Mouse (Mus musculus) liver, adult 2 months (tissue): ENCODE data around the gene Nelfe. TPM values are rescaled to one million over a fixed set of nuclear protein-coding genes. Genes with fewer than 3 reads are reported as not detected.
A peak's percentile ranks its signal among the peaks of the same experiment; 100 is the strongest.

Source experiments
- DNase-seq: peaks from one replicate; pipeline ENCODE4 v3.0.0-alpha.2; 2011; ENCODE audit warnings: low read depth, low spot score; ENCODE audit errors: extremely low read depth
- H3K27ac ChIP-seq: fragments of 200-500 bp; replicated peaks from 2 replicates; pipeline ENCODE4 v1.5.1; 2012; ENCODE audit warnings: low read depth, mild to moderate bottlenecking, control low read depth, inconsistent platforms, low read length; ENCODE audit not compliant: insufficient read depth
- H3K27me3 ChIP-seq: fragments of 200-500 bp; 2 replicates; pipeline ENCODE4 v1.6.1; 2012; ENCODE audit warnings: mild to moderate bottlenecking, moderate library complexity, low read length, inconsistent platforms; ENCODE audit not compliant: control insufficient read depth, insufficient read depth
- H3K36me3 ChIP-seq: fragments of 200-500 bp; 2 replicates; pipeline ENCODE4 v1.6.1; 2012; ENCODE audit warnings: low read length, inconsistent platforms; ENCODE audit not compliant: control insufficient read depth, insufficient read depth
- H3K4me1 ChIP-seq: fragments of 200-500 bp; 2 replicates; pipeline ENCODE4 v1.6.1; 2011; ENCODE audit warnings: low read length; ENCODE audit not compliant: control insufficient read depth, insufficient read depth
- H3K4me3 ChIP-seq: fragments of 200-500 bp; 2 replicates; pipeline ENCODE4 v1.5.1; 2011; ENCODE audit warnings: low read depth, mild to moderate bottlenecking, control low read depth, low read length, moderate library complexity; ENCODE audit not compliant: insufficient read depth
- H3K79me2 ChIP-seq: fragments of 200-500 bp; 2 replicates; pipeline ENCODE4 v1.6.1; 2012; ENCODE audit warnings: inconsistent platforms, mild to moderate bottlenecking, low read length, moderate library complexity; ENCODE audit not compliant: control insufficient read depth, insufficient read depth
- H3K9ac ChIP-seq: fragments of 200-500 bp; 2 replicates; pipeline ENCODE4 v1.6.1; 2012; ENCODE audit warnings: low read depth, mild to moderate bottlenecking, control low read depth, inconsistent platforms, low read length
- CTCF ChIP-seq: fragments of 200-500 bp; IDR thresholded peaks from 2 replicates; pipeline ENCODE4 v1.5.1; 2011; ENCODE audit warnings: low read depth, low read length, control low read depth
- POLR2A ChIP-seq: fragments of 200-500 bp; IDR thresholded peaks from 2 replicates; pipeline ENCODE4 v1.6.1; 2011; ENCODE audit warnings: low read length, control low read depth; ENCODE audit not compliant: insufficient read depth; ENCODE audit errors: extremely low read depth
- WGBS: fragments of 180-500 bp; shearing (Covaris S2); methylation state at CpG from one replicate; pipeline ENCODE4 v1.1.7; 2018; 5-methylcytosine and 5-hydroxymethylcytosine counted together
- polyA plus RNA-seq: library from polyadenylated mRNA; depleted of rRNA; stranded (reverse); fragments of >200 nt; gene quantifications from 2 replicates; pipeline ENCODE4 v1.2.3, GENCODE M21; 2012
- total RNA-seq: library from RNA; depleted of rRNA; stranded (reverse); fragments of >200 nt; gene quantifications from 2 replicates; pipeline ENCODE4 v1.2.3, GENCODE M21; 2014

Gene Nelfe
- total and polyA plus RNA-seq, 2 experiments = 17.1 to 21.9 TPM

DNA sequence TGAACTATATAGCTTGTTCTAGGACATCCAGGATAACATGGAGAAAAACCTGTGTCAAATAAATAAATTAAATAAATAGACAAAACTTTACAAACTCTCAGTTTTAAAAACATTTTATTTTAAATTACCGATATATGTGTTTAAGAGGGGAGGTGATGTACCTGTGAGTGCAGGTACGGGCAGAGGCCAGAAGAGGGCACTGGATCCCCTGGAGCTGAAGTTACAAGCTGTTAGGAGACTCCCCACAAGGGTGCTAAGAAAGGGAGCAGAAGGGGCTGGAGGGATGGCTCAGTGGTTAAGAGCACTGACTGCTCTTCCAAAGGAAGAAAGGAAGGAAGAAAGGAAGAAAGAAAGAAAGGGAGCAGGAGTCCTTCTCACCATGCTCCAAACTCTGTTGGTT lies 41.2 kb downstream of the Nelfe start:
- H3K4me3 ChIP-seq = no peak overlapping the region
- H3K4me1 ChIP-seq = peaks cover 12% of the 10 kb centered on the region
- no peaks in the 10 kb centered on the region for H3K27me3 ChIP-seq
- WGBS = 99% methylated on average over 2 of the region's 2 CpGs
- no peaks in the 10 kb centered on the region for H3K79me2 ChIP-seq
- no peaks in the 10 kb centered on the region for H3K36me3 ChIP-seq
- H3K27ac ChIP-seq = no peak overlapping the region
- no peak for TF ChIP-seq POLR2A
- peak; percentile 56 for TF ChIP-seq CTCF
- no peak for DNase-seq
- no peak overlapping the region for H3K9ac ChIP-seq

GRCm38 (mm10) chr17:34893072-34893824 lies 43.1 kb downstream of the Nelfe start:
- WGBS = 47% methylated on average over 12 of the region's 12 CpGs
- peak; percentile 36 for DNase-seq
- Histone ChIP-seq H3K4me3 (no peak overlapping the region), H3K9ac (no peak overlapping the region), H3K27me3 (no peaks in the 10 kb centered on the region), H3K36me3 (no peaks in the 10 kb centered on the region), H3K27ac (no peak overlapping the region), H3K4me1 (peaks cover 8% of the 10 kb centered on the region), H3K79me2 (no peaks in the 10 kb centered on the region)
- no peak for TF ChIP-seq POLR2A
- no peak for TF ChIP-seq CTCF

DNA sequence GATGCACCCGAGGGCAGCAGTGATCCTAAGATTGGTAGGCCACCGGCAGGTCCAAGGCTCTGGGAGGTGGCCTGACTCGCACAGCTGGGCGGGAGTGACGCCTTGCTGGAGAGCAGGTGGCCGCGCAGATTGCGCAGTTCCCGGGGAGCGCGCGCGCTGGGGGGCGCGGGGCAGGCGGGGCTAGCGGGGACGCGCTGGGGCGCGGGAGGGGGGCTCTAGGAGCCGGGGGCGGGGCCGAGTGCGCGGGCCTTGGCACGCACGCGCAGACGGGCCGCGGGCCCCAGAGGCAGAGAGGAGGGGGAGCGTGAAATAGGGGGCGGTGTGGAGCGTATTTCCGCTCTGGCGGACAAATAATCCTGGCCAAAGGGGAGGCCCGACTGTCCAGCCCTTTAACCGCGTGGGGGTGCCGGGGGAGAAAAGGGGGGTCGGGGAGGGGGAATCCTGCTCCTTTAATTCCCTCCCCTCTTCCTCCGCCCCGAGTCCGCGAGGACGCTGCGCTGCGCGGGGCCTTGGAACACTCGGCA lies 43.9 kb downstream of the Nelfe start:
- peak overlapping the region; percentile 81 for H3K9ac ChIP-seq
- DNase-seq = peak; percentile 74
- peaks cover 8% of the 10 kb centered on the region for H3K4me1 ChIP-seq
- H3K27me3 ChIP-seq = no peaks in the 10 kb centered on the region
- H3K4me3 ChIP-seq = peak overlapping the region; percentile 70
- peaks cover 6% of the 10 kb centered on the region; the same call in 1 of the 2 replicates for H3K79me2 ChIP-seq
- TF ChIP-seq CTCF = peak; percentile 5; the same call in 1 of the 2 replicates
- 0 out of 2 replicates have a peak, but pooled peaks have one; percentile 34 for TF ChIP-seq POLR2A
- under 1% methylated on average over 50 of the region's 51 CpGs for WGBS
- H3K27ac ChIP-seq = peak overlapping the region; percentile 78
- no peaks in the 10 kb centered on the region for H3K36me3 ChIP-seq

- peak overlapping the region; percentile 81 for H3K9ac ChIP-seq
- peak; percentile 47 for DNase-seq
Measured at GRCm38 (mm10) chr17:34894801-34895530, 44.8 kb downstream of the Nelfe start.

GRCm38 (mm10) chr17:34895724-34896123 lies 45.5 kb downstream of the Nelfe start:
- no peak overlapping the region for H3K27ac ChIP-seq
- H3K4me3 ChIP-seq = no peak overlapping the region
- whole genome bisulfite sequencing = 97% methylated on average over 15 of the region's 15 CpGs

More at GRCm38 (mm10) chr17:34894801-34895530, 44.8 kb downstream of the Nelfe start:
- H3K36me3 ChIP-seq = no peaks in the 10 kb centered on the region
- WGBS = 10% methylated on average over 48 of the region's 51 CpGs
- H3K79me2 ChIP-seq = peaks cover 10% of the 10 kb centered on the region; the same call in 1 of the 2 replicates
- no peak for TF ChIP-seq CTCF
- TF ChIP-seq POLR2A = no peak
- H3K27ac ChIP-seq = peak overlapping the region; percentile 17; the same call in 1 of the 2 replicates
- H3K4me3 ChIP-seq = peak overlapping the region; percentile 70
- H3K4me1 ChIP-seq = peaks cover 8% of the 10 kb centered on the region
- H3K27me3 ChIP-seq = no peaks in the 10 kb centered on the region

More at GRCm38 (mm10) chr17:34895724-34896123, 45.5 kb downstream of the Nelfe start:
- Histone ChIP-seq H3K4me1 (peaks cover 8% of the 10 kb centered on the region), H3K9ac (no peak overlapping the region), H3K36me3 (no peaks in the 10 kb centered on the region), H3K79me2 (peaks cover 10% of the 10 kb centered on the region; the same call in 1 of the 2 replicates), H3K27me3 (no peaks in the 10 kb centered on the region)
- TF ChIP-seq POLR2A (no peak), CTCF (no peak)
- DNase-seq = no peak
